Mouse (Mus musculus): Measurements from ENCODE around the gene Amelx. TPM values are rescaled to one million over a fixed set of nuclear protein-coding genes. Genes with fewer than 3 reads are reported as not detected.

Amelx gene
- not detected for total RNA-seq (2021)
- long read RNA-seq, experiment 1: 0 reads
- long read RNA-seq, experiment 2: 0 reads

DNA sequence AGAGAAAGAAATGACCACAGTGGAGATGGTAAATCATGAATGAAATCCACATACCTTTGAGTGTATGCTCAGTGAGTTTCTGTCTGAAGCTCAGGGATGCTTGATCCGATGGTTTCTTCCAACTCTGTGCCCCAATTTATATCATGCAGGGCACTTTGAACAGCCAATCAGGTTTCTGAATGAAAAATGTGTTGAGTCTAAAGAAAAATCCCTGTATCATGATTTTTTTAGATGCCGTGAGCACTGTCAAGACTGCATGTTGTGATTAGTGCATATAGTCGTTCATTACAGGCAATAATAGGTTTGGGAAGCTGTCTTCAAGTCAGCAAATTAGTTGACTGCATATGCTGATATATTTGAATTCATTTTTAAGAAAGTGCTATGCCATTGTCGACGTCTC lies at the start of gene Amelx:
Gene Amelx (minus strand): TSS at position 101 of the 400 bp plus-strand sequence.
- no peak for DNase-seq (ENCODE audit: low spot score in 2 of 2)

DNA sequence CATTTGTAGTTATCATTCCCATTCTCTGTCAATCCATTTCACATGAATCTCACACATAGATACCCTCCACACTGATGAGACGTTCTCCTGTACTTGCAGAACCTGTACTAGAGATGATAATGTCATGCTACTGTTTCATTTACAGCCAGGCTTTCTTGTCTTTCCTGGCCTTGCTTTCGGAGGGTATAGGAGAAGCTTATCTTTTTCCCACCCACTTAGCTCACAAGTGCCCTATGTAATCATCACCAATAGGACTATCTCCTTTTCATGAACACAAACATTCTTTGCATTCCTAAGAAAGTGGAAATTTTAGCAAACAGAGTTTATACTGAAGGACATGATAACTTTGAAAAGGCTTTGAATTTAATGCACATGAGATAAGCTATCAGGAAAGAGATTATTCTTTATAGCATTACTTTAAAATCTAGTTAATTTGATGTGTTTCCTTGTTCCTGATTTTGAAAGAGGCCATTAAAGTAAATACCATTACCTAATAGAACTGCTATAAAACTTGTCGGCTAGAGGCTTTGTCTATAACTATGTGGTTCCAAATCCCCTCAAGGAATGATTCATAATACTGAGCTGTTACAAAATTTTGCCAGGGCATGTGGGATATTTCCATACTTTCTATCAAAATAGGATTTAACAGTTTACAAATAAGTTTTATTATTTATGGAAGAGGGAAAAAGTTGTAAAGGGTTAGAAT lies 35.5 kb upstream of the Amelx start:
- DNase-seq (ENCODE audit: low spot score in 2 of 2): no peak

DNA sequence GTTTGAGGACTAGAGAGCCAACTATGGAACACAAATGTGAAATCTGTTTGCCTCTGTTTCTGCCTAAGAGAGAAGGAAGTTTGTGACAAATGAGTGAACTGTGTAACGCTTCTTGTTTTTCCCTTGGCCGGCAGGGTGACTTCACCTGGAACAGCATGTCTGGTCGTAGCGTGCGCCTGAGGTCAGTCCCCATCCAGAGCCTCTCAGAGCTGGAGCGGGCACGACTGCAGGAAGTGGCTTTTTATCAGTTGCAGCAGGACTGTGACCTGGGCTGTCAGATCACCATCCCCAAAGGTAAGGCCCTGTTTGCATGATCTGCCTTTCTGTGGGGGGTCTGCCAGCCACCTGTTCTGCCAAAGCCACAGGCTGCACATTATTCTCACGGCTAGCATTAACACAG lies 33.1 kb upstream of the Amelx start:
- DNase-seq (ENCODE audit: low spot score in 2 of 2): no peak

DNA sequence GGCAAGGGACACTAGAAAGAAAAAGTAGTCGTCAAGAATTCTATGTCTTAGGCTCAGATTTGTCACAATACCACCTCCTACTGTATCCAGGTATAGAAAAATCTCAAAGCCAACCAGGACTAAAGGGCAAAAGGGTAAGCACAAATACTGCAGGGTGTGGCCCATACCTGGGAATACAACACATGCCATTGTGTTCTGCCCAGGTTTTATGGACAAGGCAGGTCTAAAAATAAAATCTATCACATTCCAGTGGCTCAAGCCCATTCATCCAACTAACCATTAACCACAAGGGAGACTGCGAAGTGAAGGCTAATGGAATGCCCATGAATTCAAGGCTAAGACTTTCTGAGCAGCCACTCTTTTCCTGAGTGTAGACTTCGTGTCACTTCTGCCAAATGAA lies 23.0 kb upstream of the Amelx start:
- no peak for DNase-seq (ENCODE audit: low spot score in 2 of 2)

DNA sequence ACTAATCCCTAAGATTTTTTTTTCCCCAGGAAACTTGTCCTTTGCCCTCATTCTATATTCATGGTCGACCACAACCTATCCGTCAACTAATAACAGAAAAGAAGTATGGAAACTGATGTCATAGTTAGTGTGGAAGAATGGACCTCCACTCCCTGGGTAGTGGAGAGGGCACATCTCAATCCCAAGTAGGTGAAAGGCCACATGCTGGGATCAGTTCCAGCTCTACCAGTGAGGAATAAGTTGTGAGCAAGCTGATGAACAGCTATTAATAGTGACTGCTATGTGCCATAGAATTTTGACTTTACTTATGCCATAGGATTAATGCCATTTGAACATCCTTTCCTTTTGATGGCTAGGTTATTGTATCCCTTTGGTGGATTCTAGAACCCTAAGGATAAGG lies 8.4 kb downstream of the Amelx start:
- no peak for DNase-seq (ENCODE audit: low spot score in 2 of 2)

DNA sequence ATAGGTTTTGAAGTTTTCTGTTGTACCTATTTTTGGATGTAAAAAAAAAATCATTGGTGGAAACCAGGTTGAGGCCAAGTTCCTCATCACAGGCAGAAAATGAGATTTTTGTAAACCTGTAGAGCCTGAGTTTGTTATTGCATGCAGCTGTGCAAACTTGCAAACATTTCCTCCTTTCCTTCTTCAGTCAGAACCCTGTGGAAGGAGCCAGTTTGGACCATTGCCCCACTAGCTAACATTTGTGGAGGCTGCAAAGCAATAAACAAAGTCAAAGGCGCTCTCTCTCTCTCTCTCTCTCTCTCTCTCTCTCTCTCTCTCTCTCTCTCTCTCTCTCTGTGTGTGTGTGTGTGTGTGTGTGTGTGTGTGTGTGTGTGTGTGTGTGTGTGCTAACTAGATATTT lies 13.2 kb downstream of the Amelx start:
- DNase-seq (ENCODE audit: low spot score in 2 of 2): no peak

DNA sequence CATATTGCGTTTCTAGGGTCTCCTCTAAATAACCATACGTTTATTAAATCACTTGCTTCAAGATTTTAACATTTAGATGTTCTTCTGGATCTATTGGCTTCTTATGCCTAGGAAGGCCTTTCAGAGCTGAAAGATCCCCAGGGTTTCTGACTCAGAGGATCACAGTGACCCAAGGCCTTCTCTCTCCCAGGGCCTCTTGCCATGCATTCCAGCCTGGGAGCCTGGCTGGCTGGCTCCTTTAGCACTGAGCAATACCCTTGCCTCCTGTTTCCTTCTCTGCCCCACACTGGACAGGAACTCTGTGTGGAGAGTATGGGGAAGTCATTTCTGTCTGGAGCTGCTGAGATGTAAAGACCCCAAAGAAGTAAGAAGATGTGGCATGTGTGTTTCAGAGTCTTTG lies 16.0 kb downstream of the Amelx start:
- no peak for DNase-seq (ENCODE audit: low spot score in 2 of 2)

DNA sequence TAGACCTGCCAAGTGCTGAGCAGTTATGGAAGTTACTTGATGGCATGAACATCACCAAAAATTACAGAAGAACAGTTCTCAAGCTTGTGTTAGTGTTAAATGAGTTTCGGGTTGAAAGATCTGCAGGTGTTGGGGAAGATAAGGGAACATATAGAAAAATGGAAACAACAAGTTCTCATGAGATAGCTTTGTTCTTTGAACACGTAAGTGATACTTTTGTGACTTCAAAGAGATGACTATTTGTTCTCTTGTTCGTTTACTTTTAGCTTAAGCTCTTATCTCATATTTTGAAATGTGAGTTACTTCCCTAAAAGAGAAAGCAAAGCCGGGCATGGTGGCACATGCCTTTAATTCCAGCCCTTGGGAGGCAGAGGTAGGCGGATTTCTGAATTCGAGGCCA lies 28.6 kb downstream of the Amelx start:
- no peak for DNase-seq (ENCODE audit: low spot score in 2 of 2)

DNA sequence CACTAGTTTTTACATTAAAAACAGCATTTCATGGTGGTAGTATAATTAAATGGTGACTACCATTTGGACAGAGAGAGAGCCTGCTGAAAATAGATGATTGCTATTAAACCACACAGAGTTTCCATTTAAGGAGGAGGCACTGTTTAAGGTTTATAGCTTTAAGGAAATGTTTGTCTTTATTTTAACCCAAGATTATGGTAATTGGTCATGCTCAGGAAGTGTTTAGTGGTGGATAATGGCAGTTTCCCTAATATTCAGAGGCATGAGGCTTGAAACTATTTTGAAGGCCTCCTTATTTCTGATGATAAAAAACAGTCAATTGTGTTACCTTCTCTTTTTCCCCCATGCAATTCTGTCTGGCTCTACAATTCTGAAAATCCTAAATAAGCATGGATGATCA lies 33.2 kb downstream of the Amelx start:
- no peak for DNase-seq (ENCODE audit: low spot score in 2 of 2)

DNA sequence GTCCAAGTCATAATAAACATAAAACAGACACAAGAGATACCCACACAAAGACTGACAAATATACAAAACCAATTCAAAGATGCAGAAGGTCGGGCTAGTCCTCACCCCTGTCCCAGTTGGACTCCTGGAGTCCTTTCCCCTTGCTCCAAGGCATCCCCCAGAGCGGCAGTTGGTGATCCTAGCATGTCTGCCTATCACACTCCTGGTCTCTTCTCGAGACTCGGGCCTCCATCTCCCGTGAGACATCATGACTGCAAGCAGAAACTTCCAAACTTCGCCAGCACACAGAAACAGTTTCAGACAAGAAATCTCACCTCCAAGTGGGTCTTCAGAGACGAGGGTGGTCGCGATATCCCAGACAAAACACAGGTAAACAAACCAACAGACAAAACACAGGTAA lies 46.5 kb downstream of the Amelx start:
- no peak for DNase-seq (ENCODE audit: low spot score in 2 of 2)

DNA sequence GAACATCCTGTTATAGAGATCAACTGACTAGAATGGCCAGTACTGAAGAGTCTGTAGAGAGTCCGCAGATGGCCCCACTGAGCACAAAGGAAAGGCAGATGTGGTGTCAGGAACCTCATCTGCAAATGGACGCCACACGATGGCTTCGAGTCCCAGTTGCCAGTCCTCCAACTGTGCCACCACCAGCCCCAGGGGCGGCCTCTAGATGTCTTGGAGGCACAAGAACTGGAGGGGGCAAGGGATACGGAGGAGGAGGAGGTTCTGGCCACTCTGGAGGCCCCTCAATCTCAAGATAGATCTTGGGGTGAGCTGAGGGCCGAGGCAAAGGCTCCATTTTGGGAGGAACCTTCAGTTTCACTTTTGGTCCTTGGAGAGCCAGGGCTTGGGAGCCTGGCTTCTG lies 47.2 kb downstream of the Amelx start:
- no peak for DNase-seq (ENCODE audit: low spot score in 2 of 2)

Other genes with a start within 250 kb of the Amelx start
- gene Hccs, start 133.2 kb upstream of the Amelx start, total RNA-seq (2021): 10 to 100 TPM; 27.3 to 27.6 TPM

Measured in adrenal gland, postnatal 4 days (tissue).